Mouse (Mus musculus) kidney, postnatal 0 days (tissue): ENCODE measurements around the gene Fer. TPM values are rescaled to one million over a fixed set of nuclear protein-coding genes. Genes with fewer than 3 reads are reported as not detected.

Source experiments
- ATAC-seq: fragments of 200-750 bp; cut with Nextera tagmentation; replicated peaks from 2 replicates; pipeline ENCODE4 v1.8.0; 2017; ENCODE audit warnings: low read depth, moderate number of reproducible peaks, moderate TSS enrichment, moderate library complexity; ENCODE audit not compliant: low FRiP score
- DNase-seq: peaks from one replicate; pipeline ENCODE4 v3.0.0-alpha.2; 2016; ENCODE audit warnings: low spot score
- H3K27ac ChIP-seq: fragments of 300-500 bp; sonication (generic); 2 replicates; pipeline ENCODE4 v1.5.1; 2014; ENCODE audit warnings: mild to moderate bottlenecking
- H3K27me3 ChIP-seq: fragments of 300-500 bp; sonication (generic); 2 replicates; pipeline ENCODE4 v1.6.1; 2014; ENCODE audit warnings: low read length, mixed read lengths; ENCODE audit not compliant: insufficient read depth
- H3K36me3 ChIP-seq: fragments of 300-500 bp; sonication (generic); 2 replicates; pipeline ENCODE4 v1.6.1; 2014; ENCODE audit warnings: low read length, mixed read lengths; ENCODE audit not compliant: insufficient read depth
- H3K4me1 ChIP-seq: fragments of 300-500 bp; sonication (generic); replicated peaks from 2 replicates; pipeline ENCODE4 v1.6.1; 2014; ENCODE audit warnings: antibody characterized with exemption, low read length, mixed read lengths; ENCODE audit not compliant: insufficient read depth
- H3K4me2 ChIP-seq: fragments of 300-500 bp; sonication (generic); 2 replicates; pipeline ENCODE4 v1.6.1; 2014; ENCODE audit warnings: mild to moderate bottlenecking, low read length, moderate library complexity, mixed read lengths
- H3K4me3 ChIP-seq: fragments of 300-500 bp; sonication (generic); replicated peaks from 2 replicates; pipeline ENCODE4 v1.5.1; 2014; ENCODE audit warnings: low read depth, low read length
- H3K9ac ChIP-seq: fragments of 300-500 bp; sonication (generic); 2 replicates; pipeline ENCODE4 v1.6.1; 2014; ENCODE audit warnings: low read depth, low read length
- H3K9me3 ChIP-seq: fragments of 300-500 bp; sonication (generic); replicated peaks from 2 replicates; pipeline ENCODE4 v1.6.1; 2016; ENCODE audit warnings: low read length, inconsistent platforms, mixed read lengths
- CTCF ChIP-seq: IDR thresholded peaks from 2 replicates; pipeline ENCODE4 v1.5.1; 2016; ENCODE audit warnings: antibody characterized with exemption, low read depth, mild to moderate bottlenecking, moderate library complexity
- WGBS: fragments of 180-500 bp; shearing (Covaris S2); extraction: QIAGEN DNeasy Blood & Tissue Kit; methylation state at CpG from one replicate; pipeline ENCODE4 v1.1.7; 2014; 5-methylcytosine and 5-hydroxymethylcytosine counted together
- polyA plus RNA-seq: library from polyadenylated mRNA; unstranded; fragments of >200 nt; fragmentation: Nextera tagmentation; extraction: Ambion mirVana; gene quantifications from 2 replicates; pipeline ENCODE4 v1.2.1, GENCODE M21; 2015

Fer gene
- polyA plus RNA-seq, 1 experiment from 2014 or later = 24.1 TPM

GRCm38 (mm10) chr17:64099395-64100171 lies 236.7 kb downstream of the Fer start:
- no peaks in the 10 kb centered on the region for H3K27me3 ChIP-seq
- no peak for DNase-seq
- H3K36me3 ChIP-seq = no peaks in the 10 kb centered on the region
- no peak overlapping the region for H3K4me3 ChIP-seq
- H3K9me3 ChIP-seq = no peaks in the 10 kb centered on the region
- H3K4me1 ChIP-seq = no peaks in the 10 kb centered on the region
- WGBS = 52% methylated on average over 6 of the region's 6 CpGs
- no peak for TF ChIP-seq CTCF
- H3K9ac ChIP-seq = no peak overlapping the region
- peak; percentile 36; the same call in 1 of the 2 replicates for ATAC-seq
- H3K27ac ChIP-seq = no peak overlapping the region
- no peak overlapping the region for H3K4me2 ChIP-seq

GRCm38 (mm10) chr17:64100172-64100510 lies 237.3 kb downstream of the Fer start:
- DNase-seq = no peak
- H3K36me3 ChIP-seq = no peaks in the 10 kb centered on the region
- no peaks in the 10 kb centered on the region for H3K4me1 ChIP-seq
- H3K9me3 ChIP-seq = no peaks in the 10 kb centered on the region
- H3K27ac ChIP-seq = no peak overlapping the region
- no peak overlapping the region for H3K4me2 ChIP-seq
- ATAC-seq = no peak
- no peak overlapping the region for H3K9ac ChIP-seq
- H3K4me3 ChIP-seq = no peak overlapping the region
- WGBS = 47% methylated on average over 3 of the region's 3 CpGs
- TF ChIP-seq CTCF = no peak
- no peaks in the 10 kb centered on the region for H3K27me3 ChIP-seq

GRCm38 (mm10) chr17:64108773-64109172 lies 245.9 kb downstream of the Fer start:
- no peak for DNase-seq
- Histone ChIP-seq H3K4me3 (no peak overlapping the region), H3K27ac (no peak overlapping the region), H3K27me3 (no peaks in the 10 kb centered on the region), H3K9me3 (no peaks in the 10 kb centered on the region), H3K36me3 (no peaks in the 10 kb centered on the region), H3K4me1 (no peaks in the 10 kb centered on the region), H3K9ac (no peak overlapping the region), H3K4me2 (no peak overlapping the region)
- 90% methylated on average over 5 of the region's 5 CpGs for WGBS
- TF ChIP-seq CTCF = no peak
- ATAC-seq = no peak

- TF ChIP-seq CTCF = no peak
- Histone ChIP-seq H3K4me1 (no peaks in the 10 kb centered on the region), H3K9me3 (no peaks in the 10 kb centered on the region), H3K9ac (no peak overlapping the region), H3K4me3 (no peak overlapping the region), H3K4me2 (no peak overlapping the region), H3K27me3 (no peaks in the 10 kb centered on the region), H3K27ac (no peak overlapping the region), H3K36me3 (no peaks in the 10 kb centered on the region)
- 69% methylated on average over 8 of the region's 8 CpGs for WGBS
- DNase-seq (no peak), ATAC-seq (no peak)
Measured at GRCm38 (mm10) chr17:64109871-64110270, 247.0 kb downstream of the Fer start.

GRCm38 (mm10) chr17:64113625-64114024 lies 250.8 kb downstream of the Fer start:
- no peak for DNase-seq
- no peaks in the 10 kb centered on the region for H3K9me3 ChIP-seq
- no peak overlapping the region for H3K9ac ChIP-seq
- ATAC-seq = no peak
- H3K36me3 ChIP-seq = no peaks in the 10 kb centered on the region
- H3K27me3 ChIP-seq = no peaks in the 10 kb centered on the region
- no peaks in the 10 kb centered on the region for H3K4me1 ChIP-seq
- 94% methylated on average over 5 of the region's 5 CpGs for WGBS
- no peak overlapping the region for H3K4me2 ChIP-seq
- no peak overlapping the region for H3K4me3 ChIP-seq
- no peak overlapping the region for H3K27ac ChIP-seq
- TF ChIP-seq CTCF = no peak

GRCm38 (mm10) chr17:64116762-64117161 lies 253.9 kb downstream of the Fer start:
- 36% methylated on average over 6 of the region's 6 CpGs for WGBS

More at GRCm38 (mm10) chr17:64116762-64117161, 253.9 kb downstream of the Fer start:
- ATAC-seq (peak; percentile 72), DNase-seq (peak; percentile 51)
- Histone ChIP-seq H3K4me3 (no peak overlapping the region), H3K27me3 (no peaks in the 10 kb centered on the region), H3K9me3 (no peaks in the 10 kb centered on the region), H3K4me1 (no peaks in the 10 kb centered on the region), H3K4me2 (no peak overlapping the region), H3K9ac (no peak overlapping the region), H3K27ac (no peak overlapping the region; the same call in 1 of the 2 replicates), H3K36me3 (no peaks in the 10 kb centered on the region)
- no peak for TF ChIP-seq CTCF
